Mouse (Mus musculus) liver, embryonic 11.5 days (tissue): ENCODE data around the gene Selplg. TPM values are rescaled to one million over a fixed set of nuclear protein-coding genes. Genes with fewer than 3 reads are reported as not detected.
"Not testable (repeated sequence)": the region's sequence is repeated elsewhere in the genome, so short reads cannot be mapped to it uniquely, and the experiment has no call there.

Source experiments
- ATAC-seq: fragments of 200-750 bp; cut with Nextera tagmentation; replicated peaks from 2 replicates; pipeline ENCODE4 v1.8.0; 2017; ENCODE audit warnings: moderate number of reproducible peaks, mild to moderate bottlenecking, moderate TSS enrichment, moderate library complexity; ENCODE audit not compliant: low FRiP score
- DNase-seq: peaks from one replicate; pipeline ENCODE4 v3.0.0-alpha.2; 2017; ENCODE audit warnings: low spot score
- H3K27ac ChIP-seq: fragments of 300-500 bp; sonication (generic); 2 replicates; pipeline ENCODE4 v1.5.1; 2014; ENCODE audit warnings: mild to moderate bottlenecking, low read depth, low read length, control low read depth
- H3K27me3 ChIP-seq: fragments of 300-500 bp; sonication (generic); replicated peaks from 2 replicates; pipeline ENCODE4 v1.6.1; 2014; ENCODE audit warnings: low read length, mixed read lengths; ENCODE audit not compliant: control insufficient read depth, insufficient read depth
- H3K36me3 ChIP-seq: fragments of 300-500 bp; sonication (generic); 2 replicates; pipeline ENCODE4 v1.6.1; 2014; ENCODE audit warnings: mild to moderate bottlenecking, low read length, moderate library complexity, mixed read lengths; ENCODE audit not compliant: control insufficient read depth, insufficient read depth
- H3K4me1 ChIP-seq: fragments of 300-500 bp; sonication (generic); replicated peaks from 2 replicates; pipeline ENCODE4 v1.6.1; 2014; ENCODE audit warnings: low read length, mixed read lengths; ENCODE audit not compliant: control insufficient read depth, insufficient read depth
- H3K4me2 ChIP-seq: fragments of 300-500 bp; sonication (generic); 2 replicates; pipeline ENCODE4 v1.6.1; 2014; ENCODE audit warnings: mild to moderate bottlenecking, control low read depth, moderate library complexity
- H3K4me3 ChIP-seq: fragments of 300-500 bp; sonication (generic); 2 replicates; pipeline ENCODE4 v1.5.1; 2014; ENCODE audit warnings: low read depth, low read length, control low read depth
- H3K9ac ChIP-seq: fragments of 300-500 bp; sonication (generic); 2 replicates; pipeline ENCODE4 v1.6.1; 2014; ENCODE audit warnings: low read depth, low read length, control low read depth
- H3K9me3 ChIP-seq: fragments of 300-500 bp; sonication (generic); 2 replicates; pipeline ENCODE4 v1.6.1; 2016; ENCODE audit warnings: low read length, inconsistent platforms, mixed read lengths; ENCODE audit not compliant: control insufficient read depth
- WGBS: fragments of 180-500 bp; shearing (Covaris S2); extraction: QIAGEN DNeasy Blood & Tissue Kit; methylation state at CpG from one replicate; pipeline ENCODE4 v1.1.7; 2014; 5-methylcytosine and 5-hydroxymethylcytosine counted together
- polyA plus RNA-seq: library from polyadenylated mRNA; unstranded; fragments of >200 nt; fragmentation: Nextera tagmentation; extraction: Ambion mirVana; gene quantifications from 2 replicates; pipeline ENCODE4 v1.2.1, GENCODE M21; 2014

Selplg gene
- polyA plus RNA-seq, 1 experiment from 2014 or later: 17.1 TPM

GRCm38 (mm10) chr5:113789075-113789788, 43.2 kb downstream of the Selplg start:
- ATAC-seq (no peak), DNase-seq (no peak)
- H3K9me3 ChIP-seq: no peaks in the 10 kb centered on the region
- no peak overlapping the region for H3K4me2 ChIP-seq
- H3K4me1 ChIP-seq: peaks cover 36% of the 10 kb centered on the region
- no peaks in the 10 kb centered on the region for H3K36me3 ChIP-seq
- no peak overlapping the region for H3K4me3 ChIP-seq
- no peak overlapping the region for H3K9ac ChIP-seq
- 52% methylated on average over 7 of the region's 7 CpGs for WGBS
- no peak overlapping the region for H3K27ac ChIP-seq
- H3K27me3 ChIP-seq: peaks cover 6% of the 10 kb centered on the region; the same call in 1 of the 2 replicates

GRCm38 (mm10) chr5:113788645-113789044, 43.8 kb downstream of the Selplg start:
- Histone ChIP-seq H3K27me3 (peaks cover 8% of the 10 kb centered on the region), H3K4me2 (no peak overlapping the region), H3K4me3 (no peak overlapping the region), H3K36me3 (no peaks in the 10 kb centered on the region), H3K4me1 (peaks cover 36% of the 10 kb centered on the region), H3K9ac (no peak overlapping the region), H3K9me3 (no peaks in the 10 kb centered on the region), H3K27ac (no peak overlapping the region)
- DNase-seq (no peak), ATAC-seq (no peak)
- 51% methylated on average over 6 of the region's 6 CpGs for WGBS

GRCm38 (mm10) chr5:113786985-113787384, 45.5 kb downstream of the Selplg start:
- Histone ChIP-seq H3K27ac (no peak overlapping the region), H3K27me3 (peaks cover 15% of the 10 kb centered on the region), H3K4me2 (no peak overlapping the region), H3K36me3 (no peaks in the 10 kb centered on the region), H3K9me3 (no peaks in the 10 kb centered on the region), H3K4me1 (peaks cover 32% of the 10 kb centered on the region), H3K9ac (no peak overlapping the region), H3K4me3 (no peak overlapping the region)
- no peak for DNase-seq
- WGBS: 40% methylated on average over 5 of the region's 5 CpGs
- no peak for ATAC-seq

- DNase-seq, ATAC-seq, H3K4me3 ChIP-seq, H3K4me2 ChIP-seq, H3K9me3 ChIP-seq, H3K36me3 ChIP-seq, H3K9ac ChIP-seq: not testable (repeated sequence)
- Histone ChIP-seq H3K27ac (peak overlapping the region; percentile 58), H3K27me3 (peaks cover 15% of the 10 kb centered on the region), H3K4me1 (peaks cover 10% of the 10 kb centered on the region; the same call in 1 of the 2 replicates)
- WGBS: 36% methylated on average over 3 of the region's 3 CpGs
Observed at GRCm38 (mm10) chr5:113784104-113784503, 48.3 kb downstream of the Selplg start.

GRCm38 (mm10) chr5:113783581-113784001, 48.9 kb downstream of the Selplg start:
- Histone ChIP-seq H3K9ac (0 out of 2 replicates have a peak overlapping the region, but pooled peaks have one; percentile 9), H3K27ac (peak overlapping the region; percentile 58), H3K36me3 (no peaks in the 10 kb centered on the region; the same call in 1 of the 2 replicates), H3K4me1 (peaks cover 5% of the 10 kb centered on the region; the same call in 1 of the 2 replicates), H3K4me3 (no peak overlapping the region), H3K27me3 (peaks cover 15% of the 10 kb centered on the region), H3K4me2 (no peak overlapping the region; the same call in 1 of the 2 replicates), H3K9me3 (no peaks in the 10 kb centered on the region)
- WGBS: 14% methylated on average over 12 of the region's 12 CpGs
- ATAC-seq (no peak), DNase-seq (peak; percentile 44)

- no peak for ATAC-seq
- no peak for DNase-seq
Observed at GRCm38 (mm10) chr5:113782624-113783023, 49.8 kb downstream of the Selplg start.

GRCm38 (mm10) chr5:113781875-113782274, 50.6 kb downstream of the Selplg start:
- no peak overlapping the region for H3K4me2 ChIP-seq
- no peak overlapping the region for H3K4me3 ChIP-seq
- 74% methylated on average over 7 of the region's 7 CpGs for WGBS
- no peak overlapping the region for H3K9ac ChIP-seq
- peaks cover 2% of the 10 kb centered on the region; the same call in 1 of the 2 replicates for H3K4me1 ChIP-seq
- H3K27ac ChIP-seq: no peak overlapping the region
- H3K9me3 ChIP-seq: no peaks in the 10 kb centered on the region
- no peak for ATAC-seq
- peaks cover 5% of the 10 kb centered on the region for H3K36me3 ChIP-seq
- no peak for DNase-seq
- peaks cover 15% of the 10 kb centered on the region for H3K27me3 ChIP-seq

More at GRCm38 (mm10) chr5:113782624-113783023, 49.8 kb downstream of the Selplg start:
- 74% methylated on average over 7 of the region's 7 CpGs for WGBS
- H3K9me3 ChIP-seq: no peaks in the 10 kb centered on the region
- H3K4me1 ChIP-seq: peaks cover 2% of the 10 kb centered on the region; the same call in 1 of the 2 replicates
- H3K4me2 ChIP-seq: no peak overlapping the region
- peaks cover 15% of the 10 kb centered on the region for H3K27me3 ChIP-seq
- H3K4me3 ChIP-seq: no peak overlapping the region
- no peak overlapping the region for H3K27ac ChIP-seq
- H3K9ac ChIP-seq: no peak overlapping the region
- peaks cover 2% of the 10 kb centered on the region; the same call in 1 of the 2 replicates for H3K36me3 ChIP-seq

- H3K9ac ChIP-seq: no peak overlapping the region
- H3K27me3 ChIP-seq: peaks cover 15% of the 10 kb centered on the region
- no peak overlapping the region for H3K4me2 ChIP-seq
- no peak overlapping the region for H3K4me3 ChIP-seq
- no peaks in the 10 kb centered on the region for H3K9me3 ChIP-seq
- peaks cover 8% of the 10 kb centered on the region for H3K36me3 ChIP-seq
- H3K4me1 ChIP-seq: peaks cover 2% of the 10 kb centered on the region; the same call in 1 of the 2 replicates
- no peak overlapping the region for H3K27ac ChIP-seq
- DNase-seq (no peak), ATAC-seq (no peak)
- 78% methylated on average over 7 of the region's 7 CpGs for WGBS
Observed at GRCm38 (mm10) chr5:113781254-113781653, 51.2 kb downstream of the Selplg start.

- Histone ChIP-seq H3K27ac (no peak overlapping the region), H3K4me1 (peaks cover 2% of the 10 kb centered on the region; the same call in 1 of the 2 replicates), H3K27me3 (peaks cover 15% of the 10 kb centered on the region), H3K9me3 (no peaks in the 10 kb centered on the region), H3K4me2 (no peak overlapping the region), H3K36me3 (peaks cover 10% of the 10 kb centered on the region), H3K4me3 (no peak overlapping the region), H3K9ac (no peak overlapping the region)
- 85% methylated on average over 5 of the region's 5 CpGs for WGBS
- DNase-seq (no peak), ATAC-seq (no peak)
Observed at GRCm38 (mm10) chr5:113780763-113781162, 51.7 kb downstream of the Selplg start.
